Comparison of ENCODE assay signal across 31 mouse cellular contexts in genomic region chr5:113195451-113195850, GRCm38 (mm10). TPM values are rescaled to one million over a fixed set of nuclear protein-coding genes. Genes with fewer than 3 reads are reported as not detected.
DNase-seq lines count a peak whose midpoint lies in the region; ATAC-seq lines count a peak whose summit lies in the region.
"Had no signal": no experiment of that assay in that cellular context is flagged by ENCODE, and none has a peak within 500 bp of the region (broad histone marks: within the 10 kb centered on the region; RNA-seq: fewer than 3 reads in every experiment).

No protein-coding gene starts in this region.

- peak; percentile 61 for ATAC-seq in forebrain, embryonic 16.5 days

- no peaks in the 10 kb centered on the region for H3K36me3 ChIP-seq in forebrain, embryonic 16.5 days (ENCODE audit: control insufficient read depth, insufficient read depth)
- peaks cover 14% of the 10 kb centered on the region for H3K36me3 ChIP-seq in forebrain, embryonic 10.5 days (replicated peaks)
- H3K36me3 ChIP-seq: hindbrain, embryonic 15.5 days; limb, embryonic 15.5 days; neural tube, embryonic 12.5 days; stomach, embryonic 15.5 days had no signal

- H3K4me1 ChIP-seq in forebrain, embryonic 16.5 days (replicated peaks; ENCODE audit: control insufficient read depth, insufficient read depth, low read length): peaks cover 22% of the 10 kb centered on the region
- peaks cover 30% of the 10 kb centered on the region for H3K4me1 ChIP-seq in forebrain, embryonic 10.5 days

- H3K27me3 ChIP-seq in forebrain, embryonic 16.5 days (replicated peaks; ENCODE audit: control insufficient read depth, insufficient read depth, low read length): no peaks in the 10 kb centered on the region
- H3K27me3 ChIP-seq in forebrain, embryonic 10.5 days (ENCODE audit: poor library complexity, severe bottlenecking): no peaks in the 10 kb centered on the region
- H3K27me3 ChIP-seq: hindbrain, embryonic 15.5 days; limb, embryonic 15.5 days; neural tube, embryonic 12.5 days; stomach, embryonic 15.5 days had no signal

- H3K9ac ChIP-seq in forebrain, embryonic 16.5 days (replicated peaks; ENCODE audit: low read depth, low read length): no peak overlapping the region
- H3K9ac ChIP-seq: hindbrain, embryonic 15.5 days; limb, embryonic 15.5 days; liver, embryonic 14.5 days; lung, embryonic 14.5 days; neural tube, embryonic 12.5 days; stomach, embryonic 15.5 days had no signal

- H3K4me3 ChIP-seq in forebrain, embryonic 16.5 days (replicated peaks; ENCODE audit: low read length): no peak overlapping the region
- H3K4me3 ChIP-seq in forebrain, embryonic 10.5 days: no peak overlapping the region
- H3K4me3 ChIP-seq: hindbrain, embryonic 15.5 days; limb, embryonic 15.5 days; megakaryocyte, embryonic 14.5 days; neural tube, embryonic 12.5 days; stomach, embryonic 15.5 days had no signal

- no peak for DNase-seq in forebrain, embryonic 10.5 days (ENCODE audit: extremely low spot score, low spot score)
- peak; percentile 53 for DNase-seq in layer of hippocampus, adult 9-11 months
- DNase-seq in layer of hippocampus, adult 8-10 months (ENCODE audit: low spot score in 2 of 2): no peak
- peak; percentile 45 for DNase-seq in right cerebral cortex, adult 18-20 months
- DNase-seq in right cerebral cortex, postnatal 14 days: no peak
- DNase-seq in telencephalon, adult 2 months (ENCODE audit: low read depth, low spot score): peak; percentile 73
- no peak for DNase-seq in lung, postnatal 10 days
- DNase-seq: adrenal gland, postnatal 36 days; cerebellum, adult 8-10 months; kidney, adult 2 months; lung, embryonic 14.5 days; lung, postnatal 36 days; midbrain, embryonic 14.5 days; thymus, adult 2 months; thymus, postnatal 4 days had no signal

- H3K27ac ChIP-seq in forebrain, embryonic 16.5 days (ENCODE audit: low read length): peak overlapping the region; percentile 81
- H3K27ac ChIP-seq in forebrain, embryonic 10.5 days: no peak overlapping the region
- H3K27ac ChIP-seq: hindbrain, embryonic 15.5 days; kidney, postnatal 0 days; limb, embryonic 15.5 days; liver, embryonic 14.5 days; neural tube, embryonic 12.5 days; stomach, embryonic 15.5 days had no signal

- WGBS in forebrain, embryonic 16.5 days: 68% methylated on average over 12 of the region's 12 CpGs
- WGBS in forebrain, embryonic 10.5 days: 92% methylated on average over 12 of the region's 12 CpGs

- H3K4me2 ChIP-seq in forebrain, embryonic 16.5 days (ENCODE audit: low read length): 0 out of 2 replicates have a peak overlapping the region, but pooled peaks have one; percentile 16
- H3K4me2 ChIP-seq: heart, embryonic 11.5 days; hindbrain, embryonic 15.5 days; limb, embryonic 15.5 days; lung, embryonic 14.5 days; neural tube, embryonic 12.5 days; stomach, embryonic 15.5 days had no signal

- H3K9me3 ChIP-seq in forebrain, embryonic 16.5 days (ENCODE audit: control insufficient read depth, low read length): no peaks in the 10 kb centered on the region
- no peaks in the 10 kb centered on the region for H3K9me3 ChIP-seq in forebrain, embryonic 10.5 days
- H3K9me3 ChIP-seq: hindbrain, embryonic 15.5 days; limb, embryonic 15.5 days; megakaryocyte, embryonic 14.5 days; neural tube, embryonic 12.5 days; stomach, embryonic 15.5 days had no signal

RNA-seq across cellular contexts. Expression of gene 2900026A02Rik, which starts 25.6 kb away (rescaled TPM):
- 4.6 and 5.0 TPM in 2 replicates for polyA plus RNA-seq in forebrain, embryonic 16.5 days (2015; fragmentation: Nextera tagmentation; extraction: Ambion mirVana)
- 4.4 and 4.5 TPM in 2 replicates for polyA plus RNA-seq in forebrain, embryonic 10.5 days (2016; fragmentation: Nextera tagmentation; extraction: Ambion mirVana)
- 10 to 100 TPM; 56.0 to 66.0 (median 61.1) TPM for total RNA-seq in layer of hippocampus, adult 8-10 months (2022)

RNA-seq across cellular contexts. Expression of gene Tmem211, which starts 31.3 kb away (rescaled TPM):
- polyA plus RNA-seq in forebrain, embryonic 16.5 days (2015; fragmentation: Nextera tagmentation; extraction: Ambion mirVana): not detected in 2 replicates
- polyA plus RNA-seq in forebrain, embryonic 10.5 days (2016; fragmentation: Nextera tagmentation; extraction: Ambion mirVana): 0.22 and 0.67 TPM in 2 replicates
- total RNA-seq in layer of hippocampus, adult 8-10 months (2022): not detected
- total RNA-seq: adrenal gland, postnatal 36 days; gastrocnemius, adult 8-10 months; granulocyte monocyte progenitor cell, adult 5-6 weeks; hematopoietic stem cell, adult 5-6 weeks; left cerebral cortex, postnatal 10 days had no signal
- polyA plus RNA-seq: heart, embryonic 11.5 days; heart, postnatal 0 days; hindbrain, embryonic 15.5 days; intestine, embryonic 14.5 days; kidney, adult 2 months; large intestine, adult 2 months; liver, embryonic 14.5 days; lung, embryonic 14.5 days; midbrain, embryonic 14.5 days; neural tube, embryonic 12.5 days; thymus, adult 2 months had no signal

Comparison
In these comparisons a context has a peak if more than half of its experiments do, and no peak if none do; other contexts are left out.
1. DNase-seq: peak in layer of hippocampus, adult 9-11 months (single experiment), right cerebral cortex, adult 18-20 months (single experiment) and telencephalon, adult 2 months (single experiment); none in forebrain, embryonic 10.5 days (single experiment), layer of hippocampus, adult 8-10 months (0 of 2), right cerebral cortex, postnatal 14 days (single experiment) and lung, postnatal 10 days (single experiment).